ENCODE assay signal across 28 mouse cellular contexts in genomic region chr6:73026898-73027297, GRCm38 (mm10).
DNase-seq lines count a peak whose midpoint lies in the region; ATAC-seq and TF ChIP-seq lines count a peak whose summit lies in the region.
"Had no signal": no experiment of that assay in that cellular context is flagged by ENCODE, and none has a peak within 500 bp of the region (broad histone marks: within the 10 kb centered on the region; RNA-seq: fewer than 3 reads in every experiment).

No protein-coding gene starts in this region.

- H3K4me3 ChIP-seq in limb, embryonic 12.5 days (replicated peaks) = no peak overlapping the region
- H3K4me3 ChIP-seq in limb, embryonic 10.5 days = no peak overlapping the region
- no peak overlapping the region for H3K4me3 ChIP-seq in stomach, embryonic 15.5 days (replicated peaks)
- no peak overlapping the region for H3K4me3 ChIP-seq in stomach, postnatal 0 days (ENCODE audit: low read depth, low read length)
- no peak overlapping the region for H3K4me3 ChIP-seq in embryonic facial prominence, embryonic 15.5 days (replicated peaks)
- H3K4me3 ChIP-seq: erythroblast, embryonic 14.5 days; forebrain, embryonic 12.5 days; forebrain, embryonic 15.5 days; heart, embryonic 10.5 days; heart, embryonic 13.5 days had no signal

- WGBS in limb, embryonic 12.5 days = 40% methylated on average over 6 of the region's 6 CpGs
- WGBS in limb, embryonic 10.5 days = 78% methylated on average over 6 of the region's 6 CpGs
- 62% methylated on average over 6 of the region's 6 CpGs for WGBS in stomach, embryonic 15.5 days
- WGBS in stomach, postnatal 0 days = 49% methylated on average over 6 of the region's 6 CpGs
- 30% methylated on average over 6 of the region's 6 CpGs for WGBS in embryonic facial prominence, embryonic 15.5 days

- no peaks in the 10 kb centered on the region for H3K36me3 ChIP-seq in limb, embryonic 12.5 days
- no peaks in the 10 kb centered on the region for H3K36me3 ChIP-seq in limb, embryonic 10.5 days
- no peaks in the 10 kb centered on the region for H3K36me3 ChIP-seq in stomach, embryonic 15.5 days
- H3K36me3 ChIP-seq in stomach, postnatal 0 days (ENCODE audit: control insufficient read depth, insufficient read depth, low read length) = no peaks in the 10 kb centered on the region
- no peaks in the 10 kb centered on the region for H3K36me3 ChIP-seq in embryonic facial prominence, embryonic 15.5 days
- H3K36me3 ChIP-seq: forebrain, embryonic 12.5 days; forebrain, embryonic 15.5 days; heart, embryonic 10.5 days; heart, embryonic 13.5 days had no signal

- H3K4me1 ChIP-seq in limb, embryonic 12.5 days (replicated peaks) = peaks cover 12% of the 10 kb centered on the region
- H3K4me1 ChIP-seq in limb, embryonic 10.5 days = peaks cover 16% of the 10 kb centered on the region
- H3K4me1 ChIP-seq in stomach, embryonic 15.5 days = no peaks in the 10 kb centered on the region
- H3K4me1 ChIP-seq in stomach, postnatal 0 days (replicated peaks; ENCODE audit: control insufficient read depth, insufficient read depth) = no peaks in the 10 kb centered on the region
- peaks cover 8% of the 10 kb centered on the region; the same call in 1 of the 2 replicates for H3K4me1 ChIP-seq in embryonic facial prominence, embryonic 15.5 days
- H3K4me1 ChIP-seq: forebrain, embryonic 12.5 days; forebrain, embryonic 15.5 days; heart, embryonic 10.5 days; heart, embryonic 13.5 days had no signal

- ATAC-seq in limb, embryonic 12.5 days (ENCODE audit: insufficient number of reproducible peaks, insufficient read depth, low FRiP score, low TSS enrichment, low read depth) = peak; percentile 59; the same call in 1 of the 2 replicates
- 0 out of 2 replicates have a peak, but pooled peaks have one; percentile 31 for ATAC-seq in stomach, embryonic 15.5 days (ENCODE audit: insufficient read depth, low FRiP score, low read depth)
- no peak for ATAC-seq in stomach, postnatal 0 days (ENCODE audit: low FRiP score, low TSS enrichment)
- ATAC-seq in embryonic facial prominence, embryonic 15.5 days (ENCODE audit: insufficient number of reproducible peaks, low FRiP score, low TSS enrichment, low read depth) = peak; percentile 29; the same call in 1 of the 2 replicates
- ATAC-seq: CD4-positive, CD25-positive, alpha-beta regulatory T cell, adult 4 months; forebrain, embryonic 15.5 days; hindbrain, postnatal 0 days; inflammation-experienced regulatory T-cells, adult 6 months; Patski had no signal

- H3K9me3 ChIP-seq in limb, embryonic 12.5 days = no peaks in the 10 kb centered on the region
- H3K9me3 ChIP-seq in limb, embryonic 10.5 days (replicated peaks) = no peaks in the 10 kb centered on the region
- H3K9me3 ChIP-seq in stomach, embryonic 15.5 days = no peaks in the 10 kb centered on the region
- no peaks in the 10 kb centered on the region for H3K9me3 ChIP-seq in stomach, postnatal 0 days (ENCODE audit: control insufficient read depth, low read length)
- H3K9me3 ChIP-seq in embryonic facial prominence, embryonic 15.5 days (replicated peaks) = no peaks in the 10 kb centered on the region
- H3K9me3 ChIP-seq: forebrain, embryonic 12.5 days; forebrain, embryonic 15.5 days; heart, embryonic 10.5 days; heart, embryonic 13.5 days had no signal

- H3K4me2 ChIP-seq in limb, embryonic 12.5 days = no peak overlapping the region
- no peak overlapping the region for H3K4me2 ChIP-seq in stomach, embryonic 15.5 days
- H3K4me2 ChIP-seq in stomach, postnatal 0 days (replicated peaks; ENCODE audit: low read depth) = no peak overlapping the region
- H3K4me2 ChIP-seq in embryonic facial prominence, embryonic 15.5 days (replicated peaks) = no peak overlapping the region
- H3K4me2 ChIP-seq: forebrain, embryonic 12.5 days; forebrain, embryonic 15.5 days; heart, embryonic 13.5 days; hindbrain, embryonic 14.5 days had no signal

- TF ChIP-seq EP300 in stomach, postnatal 0 days (optimal IDR thresholded peaks at IDR 0.05) = no peak

- H3K27me3 ChIP-seq in limb, embryonic 12.5 days = peaks cover 3% of the 10 kb centered on the region; the same call in 1 of the 2 replicates
- no peaks in the 10 kb centered on the region for H3K27me3 ChIP-seq in limb, embryonic 10.5 days (ENCODE audit: low read depth, poor library complexity, severe bottlenecking)
- no peaks in the 10 kb centered on the region for H3K27me3 ChIP-seq in stomach, embryonic 15.5 days (replicated peaks)
- no peaks in the 10 kb centered on the region for H3K27me3 ChIP-seq in stomach, postnatal 0 days (ENCODE audit: control insufficient read depth, insufficient read depth, low read length)
- H3K27me3 ChIP-seq in embryonic facial prominence, embryonic 15.5 days = no peaks in the 10 kb centered on the region
- H3K27me3 ChIP-seq: forebrain, embryonic 12.5 days; forebrain, embryonic 15.5 days; heart, embryonic 13.5 days; Patski had no signal

- H3K27ac ChIP-seq in limb, embryonic 12.5 days = no peak overlapping the region
- no peak overlapping the region for H3K27ac ChIP-seq in limb, embryonic 10.5 days
- no peak overlapping the region for H3K27ac ChIP-seq in stomach, embryonic 15.5 days
- H3K27ac ChIP-seq in stomach, postnatal 0 days (replicated peaks) = no peak overlapping the region
- H3K27ac ChIP-seq in embryonic facial prominence, embryonic 15.5 days (replicated peaks) = no peak overlapping the region
- H3K27ac ChIP-seq: forebrain, embryonic 12.5 days; forebrain, embryonic 15.5 days; heart, embryonic 10.5 days; heart, embryonic 13.5 days; hindbrain, embryonic 14.5 days; hindbrain, postnatal 0 days had no signal

- no peak for TF ChIP-seq CTCF in stomach, postnatal 0 days (IDR thresholded peaks at IDR 0.05; ENCODE audit: low read depth)

- H3K9ac ChIP-seq in limb, embryonic 12.5 days (replicated peaks) = no peak overlapping the region
- no peak overlapping the region for H3K9ac ChIP-seq in stomach, embryonic 15.5 days
- no peak overlapping the region for H3K9ac ChIP-seq in stomach, postnatal 0 days (ENCODE audit: low read length)
- H3K9ac ChIP-seq in embryonic facial prominence, embryonic 15.5 days = no peak overlapping the region
- H3K9ac ChIP-seq: forebrain, embryonic 12.5 days; forebrain, embryonic 15.5 days; heart, embryonic 13.5 days; hindbrain, embryonic 14.5 days had no signal

- DNase-seq in limb, embryonic 10.5 days (ENCODE audit: low spot score) = no peak
- DNase-seq in stomach, postnatal 0 days (ENCODE audit: low spot score) = no peak
- DNase-seq in cerebellum, adult 11 months = no peak
- DNase-seq in layer of hippocampus, postnatal 10 days (ENCODE audit: low spot score in 2 of 2) = no peak
- DNase-seq: adrenal gland, adult 2 months; adrenal gland, postnatal 14 days; cerebellum, adult 11-12 months; cerebellum, adult 8-10 months; cerebellum, postnatal 10 days; cerebellum, postnatal 36 days; embryo, embryonic 11 days; gastrocnemius, postnatal 25 days; heart, adult 18-20 months; heart, postnatal 14 days; heart, postnatal 4 days had no signal
